Mouse (Mus musculus): ENCODE data around the gene Wdfy2. TPM values are rescaled to one million over a fixed set of nuclear protein-coding genes. Genes with fewer than 3 reads are reported as not detected.

Gene Wdfy2
- polyA plus RNA-seq, 1 experiment from 2014 or later: 7.7 TPM

GRCm38 (mm10) chr14:62921401-62921800 is 83.9 kb downstream of the Wdfy2 start:
- Histone ChIP-seq H3K9me3 (no peaks in the 10 kb centered on the region), H3K27me3 (no peaks in the 10 kb centered on the region), H3K4me1 (replicated peaks) (no peaks in the 10 kb centered on the region), H3K27ac (no peak overlapping the region), H3K4me2 (no peak overlapping the region), H3K4me3 (no peak overlapping the region), H3K9ac (no peak overlapping the region), H3K36me3 (peaks cover 6% of the 10 kb centered on the region; the same call in 1 of the 2 replicates)
- ATAC-seq (ENCODE audit: low FRiP score): no peak
- whole genome bisulfite sequencing: 87% methylated on average over 5 of the region's 5 CpGs

GRCm38 (mm10) chr14:62922637-62923036 is 85.2 kb downstream of the Wdfy2 start:
- Histone ChIP-seq H3K9ac (no peak overlapping the region), H3K4me1 (replicated peaks) (no peaks in the 10 kb centered on the region), H3K4me3 (no peak overlapping the region), H3K27me3 (no peaks in the 10 kb centered on the region), H3K4me2 (no peak overlapping the region), H3K9me3 (no peaks in the 10 kb centered on the region), H3K36me3 (peaks cover 6% of the 10 kb centered on the region; the same call in 1 of the 2 replicates), H3K27ac (no peak overlapping the region)
- no peak for ATAC-seq (ENCODE audit: low FRiP score)

GRCm38 (mm10) chr14:62924800-62925199 is 87.3 kb downstream of the Wdfy2 start:
- Histone ChIP-seq H3K36me3 (peaks cover 12% of the 10 kb centered on the region), H3K4me2 (no peak overlapping the region), H3K9me3 (no peaks in the 10 kb centered on the region), H3K4me3 (no peak overlapping the region), H3K4me1 (replicated peaks) (peaks cover 3% of the 10 kb centered on the region; the same call in 1 of the 2 replicates), H3K27me3 (no peaks in the 10 kb centered on the region), H3K27ac (no peak overlapping the region), H3K9ac (no peak overlapping the region)
- WGBS: 84% methylated on average over 4 of the region's 4 CpGs
- ATAC-seq (ENCODE audit: low FRiP score): no peak

- peaks cover 3% of the 10 kb centered on the region; the same call in 1 of the 2 replicates for H3K4me1 ChIP-seq (replicated peaks)
- no peak overlapping the region for H3K4me3 ChIP-seq
- peaks cover 19% of the 10 kb centered on the region for H3K36me3 ChIP-seq
- 74% methylated on average over 5 of the region's 5 CpGs for WGBS
- H3K9ac ChIP-seq: no peak overlapping the region
- H3K9me3 ChIP-seq: no peaks in the 10 kb centered on the region
- no peak for ATAC-seq (ENCODE audit: low FRiP score)
- H3K4me2 ChIP-seq: no peak overlapping the region
- no peaks in the 10 kb centered on the region for H3K27me3 ChIP-seq
- H3K27ac ChIP-seq: peak overlapping the region; percentile 3; the same call in 1 of the 2 replicates
Measured at GRCm38 (mm10) chr14:62928101-62928541, 90.6 kb downstream of the Wdfy2 start.

GRCm38 (mm10) chr14:62935361-62935760 is 97.9 kb downstream of the Wdfy2 start:
- Histone ChIP-seq H3K4me1 (replicated peaks) (0 out of 2 replicates have a peak, but pooled peaks cover 3% of the 10 kb centered on the region), H3K4me3 (no peak overlapping the region), H3K27ac (no peak overlapping the region), H3K9me3 (no peaks in the 10 kb centered on the region), H3K4me2 (no peak overlapping the region), H3K36me3 (peaks cover 32% of the 10 kb centered on the region), H3K27me3 (no peaks in the 10 kb centered on the region), H3K9ac (no peak overlapping the region)
- no peak for ATAC-seq (ENCODE audit: low FRiP score)
- WGBS: 64% methylated on average over 9 of the region's 9 CpGs

GRCm38 (mm10) chr14:62936631-62937380 is 99.3 kb downstream of the Wdfy2 start:
- 0 out of 2 replicates have a peak, but pooled peaks cover 3% of the 10 kb centered on the region for H3K4me1 ChIP-seq (replicated peaks)
- no peak for ATAC-seq (ENCODE audit: low FRiP score)
- H3K27me3 ChIP-seq: no peaks in the 10 kb centered on the region
- H3K9ac ChIP-seq: no peak overlapping the region
- no peak overlapping the region for H3K4me2 ChIP-seq
- peaks cover 28% of the 10 kb centered on the region for H3K36me3 ChIP-seq
- H3K4me3 ChIP-seq: no peak overlapping the region
- H3K27ac ChIP-seq: no peak overlapping the region
- WGBS: 87% methylated on average over 6 of the region's 6 CpGs
- H3K9me3 ChIP-seq: no peaks in the 10 kb centered on the region

GRCm38 (mm10) chr14:62937675-62938074 is 100.2 kb downstream of the Wdfy2 start:
- no peak overlapping the region for H3K4me3 ChIP-seq
- WGBS: 30% methylated on average over 5 of the region's 5 CpGs
- H3K9me3 ChIP-seq: no peaks in the 10 kb centered on the region
- no peak overlapping the region for H3K27ac ChIP-seq
- no peak for ATAC-seq (ENCODE audit: low FRiP score)
- no peak overlapping the region for H3K9ac ChIP-seq
- H3K27me3 ChIP-seq: no peaks in the 10 kb centered on the region
- H3K4me1 ChIP-seq (replicated peaks): 0 out of 2 replicates have a peak, but pooled peaks cover 3% of the 10 kb centered on the region
- H3K36me3 ChIP-seq: peaks cover 32% of the 10 kb centered on the region
- H3K4me2 ChIP-seq: no peak overlapping the region

GRCm38 (mm10) chr14:62939435-62939834 is 102.0 kb downstream of the Wdfy2 start:
- Histone ChIP-seq H3K9ac (no peak overlapping the region), H3K9me3 (no peaks in the 10 kb centered on the region), H3K4me1 (replicated peaks) (0 out of 2 replicates have a peak, but pooled peaks cover 3% of the 10 kb centered on the region), H3K4me3 (no peak overlapping the region), H3K4me2 (no peak overlapping the region), H3K36me3 (peaks cover 38% of the 10 kb centered on the region), H3K27ac (no peak overlapping the region), H3K27me3 (no peaks in the 10 kb centered on the region)
- ATAC-seq (ENCODE audit: low FRiP score): no peak
- WGBS: 97% methylated on average over 3 of the region's 3 CpGs

GRCm38 (mm10) chr14:62940383-62941074 is 103.1 kb downstream of the Wdfy2 start:
- Histone ChIP-seq H3K27ac (no peak overlapping the region), H3K4me1 (replicated peaks) (no peaks in the 10 kb centered on the region), H3K36me3 (peaks cover 40% of the 10 kb centered on the region), H3K27me3 (no peaks in the 10 kb centered on the region), H3K9ac (no peak overlapping the region), H3K9me3 (no peaks in the 10 kb centered on the region), H3K4me2 (no peak overlapping the region), H3K4me3 (no peak overlapping the region)
- no peak for ATAC-seq (ENCODE audit: low FRiP score)
- WGBS: 83% methylated on average over 14 of the region's 14 CpGs

- no peak overlapping the region for H3K4me3 ChIP-seq
- no peak for ATAC-seq (ENCODE audit: low FRiP score)
- no peak overlapping the region for H3K9ac ChIP-seq
- 93% methylated on average over 3 of the region's 3 CpGs for WGBS
- H3K9me3 ChIP-seq: no peaks in the 10 kb centered on the region
- no peaks in the 10 kb centered on the region for H3K27me3 ChIP-seq
- peaks cover 27% of the 10 kb centered on the region for H3K36me3 ChIP-seq
- H3K4me2 ChIP-seq: no peak overlapping the region
- no peaks in the 10 kb centered on the region for H3K4me1 ChIP-seq (replicated peaks)
- no peak overlapping the region for H3K27ac ChIP-seq
Measured at GRCm38 (mm10) chr14:62946794-62947193, 109.3 kb downstream of the Wdfy2 start.

- Histone ChIP-seq H3K36me3 (peaks cover 76% of the 10 kb centered on the region), H3K27ac (no peak overlapping the region)
Measured at GRCm38 (mm10) chr14:62956091-62956490, 118.6 kb downstream of the Wdfy2 start.

GRCm38 (mm10) chr14:62963632-62964031 is 126.2 kb downstream of the Wdfy2 start:
- ATAC-seq (ENCODE audit: low FRiP score): no peak
- 75% methylated on average over 4 of the region's 4 CpGs for WGBS

More at GRCm38 (mm10) chr14:62956091-62956490, 118.6 kb downstream of the Wdfy2 start:
- H3K4me2 ChIP-seq: no peak overlapping the region
- no peak overlapping the region for H3K9ac ChIP-seq
- ATAC-seq (ENCODE audit: low FRiP score): no peak
- no peaks in the 10 kb centered on the region for H3K27me3 ChIP-seq
- no peaks in the 10 kb centered on the region for H3K4me1 ChIP-seq (replicated peaks)
- no peaks in the 10 kb centered on the region for H3K9me3 ChIP-seq
- H3K4me3 ChIP-seq: no peak overlapping the region
- WGBS: 90% methylated on average over 9 of the region's 9 CpGs

More at GRCm38 (mm10) chr14:62963632-62964031, 126.2 kb downstream of the Wdfy2 start:
- peaks cover 11% of the 10 kb centered on the region for H3K4me1 ChIP-seq (replicated peaks)
- peaks cover 19% of the 10 kb centered on the region for H3K36me3 ChIP-seq
- no peaks in the 10 kb centered on the region for H3K9me3 ChIP-seq
- no peaks in the 10 kb centered on the region for H3K27me3 ChIP-seq
- no peak overlapping the region for H3K27ac ChIP-seq
- H3K4me2 ChIP-seq: no peak overlapping the region
- no peak overlapping the region for H3K4me3 ChIP-seq
- H3K9ac ChIP-seq: no peak overlapping the region

Data from hindbrain, embryonic 13.5 days (tissue).